ENCODE assay signal across 8 mouse cellular contexts in genomic region chr6:38131801-38132231, GRCm38 (mm10). TPM values are rescaled to one million over a fixed set of nuclear protein-coding genes. Genes with fewer than 3 reads are reported as not detected.
DNase-seq lines count a peak whose midpoint lies in the region; ATAC-seq and TF ChIP-seq lines count a peak whose summit lies in the region.
"Had no signal": no experiment of that assay in that cellular context is flagged by ENCODE, and none has a peak within 500 bp of the region (broad histone marks: within the 10 kb centered on the region; RNA-seq: fewer than 3 reads in every experiment).

No protein-coding gene starts in this region.

- H3K9ac ChIP-seq in heart, postnatal 0 days (replicated peaks; ENCODE audit: low read depth, low read length), result no peak overlapping the region
- H3K9ac ChIP-seq in stomach, embryonic 16.5 days (ENCODE audit: low read length), result no peak overlapping the region

- no peaks in the 10 kb centered on the region for H3K4me1 ChIP-seq in heart, postnatal 0 days (ENCODE audit: control insufficient read depth, insufficient read depth)
- H3K4me1 ChIP-seq in stomach, embryonic 16.5 days (ENCODE audit: control insufficient read depth, insufficient read depth, low read length), result 0 out of 2 replicates have a peak, but pooled peaks cover 2% of the 10 kb centered on the region

- no peaks in the 10 kb centered on the region for H3K27me3 ChIP-seq in heart, postnatal 0 days (ENCODE audit: control insufficient read depth, insufficient read depth, low read length)
- no peaks in the 10 kb centered on the region for H3K27me3 ChIP-seq in stomach, embryonic 16.5 days (ENCODE audit: control insufficient read depth, insufficient read depth, low read length)

- no peak for TF ChIP-seq CTCF in heart, postnatal 0 days (IDR thresholded peaks at IDR 0.05; ENCODE audit: low read depth)

- no peak for TF ChIP-seq EP300 in heart, postnatal 0 days (IDR thresholded peaks at IDR 0.05; ENCODE audit: low read depth)

- ATAC-seq in heart, postnatal 0 days (ENCODE audit: insufficient read depth, low read depth), result peak; percentile 55
- peak; percentile 62; the same call in 1 of the 2 replicates for ATAC-seq in stomach, embryonic 16.5 days (ENCODE audit: insufficient read depth, low FRiP score)

- no peak overlapping the region for H3K27ac ChIP-seq in heart, postnatal 0 days (ENCODE audit: low read depth)
- 0 out of 2 replicates have a peak overlapping the region, but pooled peaks have one; percentile 29 for H3K27ac ChIP-seq in stomach, embryonic 16.5 days (ENCODE audit: low read length)

- DNase-seq in right cerebral cortex, postnatal 14 days, result peak; percentile 42
- no peak for DNase-seq in right cerebral cortex, postnatal 25 days
- DNase-seq in cerebellum, adult 9-11 months, result peak; percentile 61
- DNase-seq in heart, postnatal 0 days (ENCODE audit: low spot score), result peak; percentile 20
- no peak for DNase-seq in left cerebral cortex, postnatal 36 days (ENCODE audit: low spot score in 2 of 2)
- no peak for DNase-seq in embryo, embryonic 9.5 days (ENCODE audit: extremely low spot score)

- H3K9me3 ChIP-seq in heart, postnatal 0 days (replicated peaks; ENCODE audit: control insufficient read depth, low read length), result no peaks in the 10 kb centered on the region
- H3K9me3 ChIP-seq in stomach, embryonic 16.5 days (replicated peaks; ENCODE audit: control insufficient read depth, low read length), result no peaks in the 10 kb centered on the region

- H3K4me3 ChIP-seq in heart, postnatal 0 days (ENCODE audit: low read depth, low read length), result no peak overlapping the region
- H3K4me3 ChIP-seq in stomach, embryonic 16.5 days (replicated peaks; ENCODE audit: low read length), result no peak overlapping the region

- 64% methylated on average over 4 of the region's 4 CpGs for WGBS in heart, postnatal 0 days
- 49% methylated on average over 4 of the region's 4 CpGs for WGBS in stomach, embryonic 16.5 days

- no peaks in the 10 kb centered on the region for H3K36me3 ChIP-seq in heart, postnatal 0 days (replicated peaks; ENCODE audit: control insufficient read depth, insufficient read depth, low read length)
- H3K36me3 ChIP-seq in stomach, embryonic 16.5 days (ENCODE audit: control insufficient read depth, insufficient read depth, low read length), result no peaks in the 10 kb centered on the region; the same call in 1 of the 2 replicates

- H3K4me2 ChIP-seq in heart, postnatal 0 days (ENCODE audit: low read depth, low read length), result no peak overlapping the region
- H3K4me2 ChIP-seq in stomach, embryonic 16.5 days (ENCODE audit: low read depth, low read length), result no peak overlapping the region

- intact Hi-C loops in left cerebral cortex, postnatal 36 days (cut with DNase I), result no loop called here

RNA-seq across cellular contexts. Expression of gene Atp6v0a4, which starts 7.4 kb away (rescaled TPM):
- 0.04 TPM in 1 of 2 replicates, not detected in the other for total RNA-seq in heart, postnatal 0 days (2014; rRNA removed; ENCODE audit: low replicate concordance)
- polyA plus RNA-seq in heart, postnatal 0 days (2015; fragmentation: Nextera tagmentation; extraction: Ambion mirVana), result 0.04 and 0.12 TPM in 2 replicates
- polyA plus RNA-seq in stomach, embryonic 16.5 days (2015; fragmentation: Nextera tagmentation; extraction: Ambion mirVana), result 9.3 and 17.7 TPM in 2 replicates
- total RNA-seq in left cerebral cortex, postnatal 36 days (2021), result 1 to 10 TPM in 1 of 2 experiments, under 1 TPM in 1; 0.84 to 2.1 TPM
- total RNA-seq: hematopoietic stem cell, adult 5-6 weeks had no signal

RNA-seq across cellular contexts. Expression of gene Tmem213, which starts 22.8 kb away (rescaled TPM):
- total RNA-seq in heart, postnatal 0 days (2014; rRNA removed; ENCODE audit: low replicate concordance), result not detected in 2 replicates
- not detected in 2 replicates for polyA plus RNA-seq in heart, postnatal 0 days (2015; fragmentation: Nextera tagmentation; extraction: Ambion mirVana)
- 2.6 and 2.9 TPM in 2 replicates for polyA plus RNA-seq in stomach, embryonic 16.5 days (2015; fragmentation: Nextera tagmentation; extraction: Ambion mirVana)
- total RNA-seq in left cerebral cortex, postnatal 36 days (2021), result not detected
- total RNA-seq: hematopoietic stem cell, adult 5-6 weeks had no signal

Comparison
In these comparisons a context has a peak if more than half of its experiments do, and no peak if none do; other contexts are left out.
1. DNase-seq: peak in right cerebral cortex, postnatal 14 days (single experiment), cerebellum, adult 9-11 months (single experiment) and heart, postnatal 0 days (single experiment); none in right cerebral cortex, postnatal 25 days (single experiment), left cerebral cortex, postnatal 36 days (0 of 2) and embryo, embryonic 9.5 days (single experiment).